Mouse (Mus musculus): Measurements from ENCODE around the gene Ulk1.
"Not testable (repeated sequence)": the region's sequence is repeated elsewhere in the genome, so short reads cannot be mapped to it uniquely, and the experiment has no call there.

The Ulk1 gene

DNA sequence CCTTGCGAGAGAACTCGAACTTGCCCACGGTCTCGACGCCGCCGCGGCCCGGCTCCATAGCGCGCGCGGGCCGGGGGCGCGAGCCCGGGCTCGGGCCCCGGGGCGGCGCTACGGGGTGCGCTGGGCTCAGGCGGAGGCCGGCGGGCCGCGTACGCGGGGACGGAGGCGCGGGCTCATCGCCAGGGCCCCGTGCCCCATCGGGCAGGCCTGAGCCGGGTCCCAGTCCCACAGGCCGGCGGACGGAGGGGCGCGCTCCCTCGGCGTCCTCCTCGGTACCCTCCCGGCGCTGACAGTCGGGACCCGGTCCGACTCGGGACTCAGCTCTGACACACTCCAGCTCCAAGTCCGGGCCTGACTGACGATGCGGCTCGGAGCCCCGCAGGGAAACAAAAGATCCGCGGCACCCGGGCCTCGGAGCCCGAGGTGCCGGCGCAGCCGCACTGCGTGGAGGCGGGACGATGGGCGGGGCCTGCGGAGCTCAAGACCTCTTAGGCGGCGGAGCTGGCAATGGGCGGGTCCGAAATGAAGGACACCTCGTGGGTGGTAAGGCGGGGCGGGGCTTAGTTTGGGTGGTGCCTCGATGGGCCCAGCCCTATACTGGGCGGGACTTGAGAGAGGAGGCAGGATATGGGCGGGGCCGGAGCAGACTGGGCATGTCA lies at the start of gene Ulk1:
Gene Ulk1, minus strand, starts transcription at position 431 of the 659 bp plus-strand sequence.
- DNase-seq (ENCODE audit: low read depth, low spot score), result peak; percentile 100

GRCm38 (mm10) chr5:110859013-110859650 lies 49.2 kb upstream of the Ulk1 start:
- peak; percentile 27 for DNase-seq (ENCODE audit: low read depth, low spot score)

- no peak for DNase-seq (ENCODE audit: low read depth, low spot score)
Observed at GRCm38 (mm10) chr5:110857091-110857490, 47.2 kb upstream of the Ulk1 start.

- peak; percentile 36 for DNase-seq (ENCODE audit: low read depth, low spot score)
Observed at GRCm38 (mm10) chr5:110852990-110853389, 43.1 kb upstream of the Ulk1 start.

DNA sequence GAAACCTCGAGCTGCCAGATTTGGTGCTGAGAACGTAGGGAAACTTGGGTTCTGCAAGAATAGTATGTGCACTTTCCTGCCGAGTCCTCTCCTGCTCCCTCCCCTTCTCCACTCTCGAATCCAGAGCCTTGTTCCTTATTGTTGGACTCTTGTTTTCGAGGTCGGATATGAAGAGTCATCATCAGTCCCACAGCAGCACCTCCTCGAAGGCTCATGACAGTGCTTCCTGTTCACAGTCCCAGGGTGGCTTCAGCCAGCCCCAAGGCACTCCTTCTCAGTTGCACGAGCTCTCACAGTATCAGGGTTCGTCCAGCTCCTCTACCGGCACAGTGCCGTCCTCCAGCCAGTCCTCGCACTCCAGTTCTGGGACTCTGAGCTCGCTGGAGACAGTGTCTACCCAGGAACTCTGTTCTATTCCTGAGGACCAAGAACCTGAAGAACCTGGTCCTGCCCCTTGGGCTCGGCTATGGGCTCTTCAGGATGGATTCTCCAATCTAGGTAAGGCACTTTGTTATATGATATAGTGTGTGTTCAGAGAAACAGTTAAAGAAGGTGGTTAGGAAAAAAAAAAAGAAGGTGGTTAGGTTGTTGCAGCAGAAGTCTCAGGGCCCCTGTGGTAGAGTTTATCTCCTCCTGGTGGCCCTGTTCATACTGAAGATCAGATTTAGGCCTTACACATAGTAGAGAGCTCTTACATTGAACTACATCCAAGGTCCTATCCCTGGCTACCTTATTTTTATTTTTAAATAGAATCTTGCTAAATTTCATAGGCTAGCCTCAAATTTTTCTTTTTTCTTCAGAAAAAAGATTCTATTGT lies 31.4 kb upstream of the Ulk1 start:
- DNase-seq (ENCODE audit: low read depth, low spot score), result peak; percentile 45

DNA sequence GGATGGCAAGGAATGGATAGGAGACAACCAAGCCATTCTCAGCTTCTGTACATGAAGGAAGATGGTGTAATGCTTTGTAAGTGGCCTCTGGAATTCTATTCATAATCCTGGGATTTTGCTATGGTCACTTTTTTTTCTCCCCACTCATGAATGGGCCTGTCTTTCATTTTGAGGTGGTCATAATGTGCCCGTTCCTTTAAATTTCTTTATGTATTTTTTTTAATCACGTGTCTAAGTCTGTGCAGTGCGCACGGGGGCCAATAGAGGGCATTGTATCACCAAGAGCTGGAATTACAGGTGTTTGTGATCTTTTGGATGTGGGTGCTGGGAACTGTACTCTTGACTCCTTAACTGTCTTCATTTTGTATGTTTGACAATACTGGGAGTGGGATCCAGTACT lies 30.6 kb upstream of the Ulk1 start:
- DNase-seq (ENCODE audit: low read depth, low spot score), result peak; percentile 80

DNA sequence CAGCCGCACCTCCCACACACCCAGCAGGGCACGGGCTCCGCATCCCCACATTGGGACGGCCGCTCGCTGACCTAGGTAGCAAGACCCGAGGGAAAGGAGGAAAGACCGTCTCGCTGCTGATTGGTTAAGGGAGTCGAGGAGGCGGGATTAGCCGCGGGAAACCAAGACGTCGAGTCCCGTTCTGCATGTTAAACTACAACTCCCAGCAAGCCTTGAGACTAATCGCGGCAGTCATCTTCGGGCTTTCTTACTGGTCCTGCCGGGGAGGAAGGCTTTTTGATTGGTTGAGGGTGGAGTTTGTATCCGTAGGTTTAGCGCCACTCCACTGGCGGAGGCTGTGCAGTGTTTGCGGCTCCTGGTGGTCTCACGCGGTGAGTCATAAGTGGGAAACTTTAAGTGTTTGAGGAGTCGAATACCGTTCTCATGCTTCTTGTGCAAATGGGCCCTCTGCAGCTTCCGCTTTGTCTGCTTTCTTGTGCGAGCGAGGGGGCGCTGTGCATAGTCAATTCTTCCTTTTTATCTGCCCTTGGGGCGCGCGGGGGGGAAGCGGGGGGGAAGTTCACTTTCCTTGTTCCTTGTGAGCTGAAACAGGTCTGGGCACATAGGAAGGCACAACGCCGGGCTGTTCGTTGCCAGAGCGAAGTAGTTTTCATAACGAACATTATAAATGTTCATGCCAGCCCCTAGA lies 29.9 kb upstream of the Ulk1 start, which contains the start of the genes Hscb and Chek2:
Gene Hscb, minus strand, starts transcription at position 100 of the 688 bp plus-strand sequence.
Gene Chek2, plus strand, starts transcription at position 302 of the 688 bp plus-strand sequence.
- DNase-seq (ENCODE audit: low read depth, low spot score), result peak; percentile 99

DNA sequence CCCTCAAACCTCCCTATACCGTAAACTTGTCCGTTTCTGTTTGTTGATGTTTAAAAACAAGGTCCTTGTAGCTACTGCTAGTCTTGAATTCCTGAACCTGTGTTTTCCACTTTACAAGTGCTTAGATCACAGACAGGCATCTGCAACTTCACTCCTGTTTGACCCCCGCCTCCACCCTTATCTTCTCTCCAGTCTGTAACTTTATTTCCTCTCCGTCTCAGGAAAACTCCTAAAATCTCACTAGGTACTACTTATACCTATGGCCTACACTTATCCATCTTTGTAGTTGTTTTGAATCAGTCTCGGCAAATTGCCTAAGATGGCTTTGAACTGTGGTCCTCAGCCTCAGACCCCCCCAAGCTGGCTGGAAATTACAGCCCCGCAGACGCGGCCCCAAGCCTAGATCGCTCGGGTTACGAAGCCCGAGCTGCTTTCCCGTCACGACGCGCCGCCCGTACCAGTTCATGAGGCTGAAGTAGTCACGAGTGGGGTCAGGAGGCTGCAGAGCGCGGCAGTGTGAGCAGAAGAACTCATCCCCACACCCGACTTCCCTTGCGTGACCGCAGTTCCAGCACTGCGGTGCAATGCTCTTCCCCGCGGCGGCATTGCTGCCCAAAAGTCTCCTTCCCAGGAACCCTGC lies 29.3 kb upstream of the Ulk1 start:
- no peak for DNase-seq (ENCODE audit: low read depth, low spot score)

DNA sequence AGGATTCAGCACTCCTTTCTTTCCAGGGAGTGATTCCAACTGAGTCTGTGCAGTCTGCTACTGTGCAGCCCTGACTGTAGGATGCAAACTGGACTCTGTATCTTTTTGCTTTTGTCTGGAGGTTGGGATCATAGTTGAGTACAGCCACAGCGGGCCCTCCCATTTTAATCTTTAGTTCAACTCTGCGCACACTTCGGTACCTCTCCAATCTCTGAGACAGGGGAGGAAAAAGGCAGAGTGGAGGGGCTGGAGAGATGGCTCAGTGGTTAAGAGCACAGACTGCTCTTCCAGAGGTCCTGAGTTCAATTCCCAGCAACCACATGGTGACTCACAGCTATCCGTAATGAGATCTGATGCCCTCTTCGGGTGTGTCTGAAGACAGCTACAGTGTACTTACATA lies 28.1 kb upstream of the Ulk1 start:
- DNase-seq (ENCODE audit: low read depth, low spot score), result not testable (repeated sequence)

DNA sequence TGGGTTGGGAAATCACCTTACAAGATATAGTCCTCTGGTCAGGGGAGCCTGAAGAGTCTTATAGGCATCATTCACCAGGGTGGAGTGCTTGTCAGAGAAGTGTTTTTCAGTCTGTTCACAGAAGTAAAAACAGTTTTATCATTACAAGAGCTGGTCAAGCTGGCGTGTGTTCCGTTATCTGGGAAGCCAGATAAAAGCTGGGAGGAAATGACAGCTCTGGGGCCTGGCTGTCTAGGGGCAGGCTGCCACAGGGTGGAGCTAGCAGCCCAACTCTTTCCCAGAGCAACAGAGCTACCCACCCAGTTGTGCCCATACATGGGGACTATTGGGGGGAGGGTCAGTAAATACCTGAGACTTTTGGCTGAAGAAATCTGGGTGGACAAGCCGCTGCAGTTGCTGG lies 26.1 kb upstream of the Ulk1 start:
- DNase-seq (ENCODE audit: low read depth, low spot score), result peak; percentile 42

GRCm38 (mm10) chr5:110831036-110831720 lies 21.3 kb upstream of the Ulk1 start:
- peak; percentile 44 for DNase-seq (ENCODE audit: low read depth, low spot score)

DNA sequence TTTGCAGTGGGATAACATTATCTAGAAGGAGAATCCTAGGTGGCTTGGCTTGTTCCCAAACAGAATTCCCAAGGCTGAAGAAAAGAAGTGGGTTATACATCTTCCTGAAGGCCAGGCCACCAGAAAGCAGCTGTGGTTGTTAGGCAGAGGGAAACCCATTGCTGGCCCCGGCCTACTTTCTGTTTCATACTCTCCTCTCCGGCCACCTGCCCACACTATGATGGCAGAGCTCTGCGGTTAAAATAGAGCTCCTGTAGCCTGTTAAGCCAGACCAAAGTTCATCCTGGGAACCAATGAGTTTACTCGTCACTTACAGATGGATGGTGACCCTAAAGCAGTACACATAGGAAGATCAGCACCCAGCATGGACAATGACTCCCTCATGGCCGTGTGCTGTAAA lies 17.7 kb upstream of the Ulk1 start:
- no peak for DNase-seq (ENCODE audit: low read depth, low spot score)

- DNase-seq (ENCODE audit: low read depth, low spot score), result no peak
Observed at GRCm38 (mm10) chr5:110826781-110827495, 17.0 kb upstream of the Ulk1 start.

DNA sequence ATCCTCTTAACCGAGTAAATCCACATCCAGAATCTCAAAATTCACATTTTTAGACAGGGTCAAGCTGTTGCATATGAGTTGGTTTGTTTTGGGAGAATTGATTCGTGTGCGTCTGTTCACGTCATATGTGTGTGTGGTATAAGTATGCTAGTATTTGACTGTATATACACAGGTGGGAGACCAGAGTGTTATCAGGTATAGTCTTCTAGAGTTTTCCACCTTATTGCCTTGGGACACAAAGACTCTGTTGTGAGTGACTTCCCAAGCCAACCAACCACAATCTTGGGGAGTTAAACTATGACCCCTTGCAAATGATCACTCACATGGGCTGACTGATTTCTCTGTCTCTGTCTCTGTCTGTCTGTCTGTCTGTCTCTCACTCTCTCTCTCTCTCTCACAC lies 14.5 kb upstream of the Ulk1 start:
- no peak for DNase-seq (ENCODE audit: low read depth, low spot score)

DNA sequence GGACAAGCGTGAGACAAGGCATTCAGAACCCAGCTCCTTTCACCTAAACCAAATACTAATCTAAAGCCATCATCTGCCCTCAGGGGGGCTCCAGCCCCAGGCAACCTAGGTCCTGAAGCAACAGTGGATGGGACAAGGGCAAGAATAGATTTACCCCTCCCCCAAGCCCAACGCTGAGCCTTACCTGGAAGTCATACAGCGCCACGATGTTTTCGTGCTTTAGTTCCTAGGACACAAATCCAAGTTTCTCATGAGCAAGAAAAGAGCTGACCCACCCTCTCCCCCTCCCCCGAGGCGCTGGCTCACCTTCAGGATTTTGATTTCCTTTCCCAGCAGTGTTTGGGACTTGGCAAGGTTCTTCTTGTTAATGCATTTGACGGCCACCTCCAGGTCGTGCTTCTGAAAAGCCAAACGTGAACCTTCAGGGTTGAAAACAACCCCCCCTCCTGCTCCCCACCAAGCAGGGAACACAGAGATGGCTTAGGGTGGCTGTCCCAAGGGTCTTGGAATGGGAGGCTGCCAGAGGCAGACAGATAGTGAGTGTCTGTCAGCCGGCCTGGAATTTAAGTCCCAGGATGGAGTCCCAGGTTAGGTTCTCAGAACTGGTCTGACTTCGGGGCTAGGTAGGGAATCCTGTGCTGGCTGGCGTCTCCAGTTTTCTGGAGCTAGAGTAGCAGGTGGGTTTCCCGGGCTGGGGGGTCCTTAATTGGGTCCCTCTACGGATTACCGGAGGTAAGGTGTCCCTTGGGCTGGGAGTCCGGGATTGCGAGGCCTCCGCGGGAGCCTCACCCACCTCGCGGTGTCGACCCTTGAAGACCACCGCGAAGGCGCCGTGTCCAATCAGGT lies 853 bp downstream of the Ulk1 start:
- DNase-seq (ENCODE audit: low read depth, low spot score), result peak; percentile 86

DNA sequence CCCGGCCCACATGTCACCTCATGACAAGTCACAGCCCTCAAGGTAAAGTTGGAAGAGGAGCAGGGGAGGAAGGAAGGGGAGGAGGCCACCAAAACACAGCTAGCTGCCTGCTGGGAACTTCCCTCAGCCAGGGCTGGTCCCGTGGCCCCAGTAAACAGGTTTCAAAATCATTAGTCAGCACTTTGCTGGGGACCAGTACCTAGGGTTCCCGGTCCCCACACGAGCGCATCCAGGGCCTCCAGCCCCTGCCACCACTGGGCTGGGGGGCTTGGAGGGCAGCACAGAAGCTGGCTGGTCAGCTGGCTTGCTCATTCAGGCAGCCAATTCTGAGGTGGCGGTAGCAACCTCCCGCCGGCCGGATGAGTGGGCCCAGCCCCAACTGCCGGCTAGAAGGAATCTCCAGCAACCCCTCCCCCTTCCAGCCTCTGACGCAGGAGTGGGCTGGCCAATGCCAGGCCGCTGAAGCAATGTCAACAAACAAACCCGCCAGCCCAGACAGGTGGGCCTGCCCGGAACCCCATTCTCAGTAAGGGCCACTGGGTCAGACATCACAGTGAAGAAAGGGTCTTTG lies 1.8 kb downstream of the Ulk1 start:
- DNase-seq (ENCODE audit: low read depth, low spot score), result peak; percentile 93

GRCm38 (mm10) chr5:110807453-110807852 lies 2.4 kb downstream of the Ulk1 start:
- no peak for DNase-seq (ENCODE audit: low read depth, low spot score)

GRCm38 (mm10) chr5:110806676-110807075 lies 3.2 kb downstream of the Ulk1 start:
- peak; percentile 81 for DNase-seq (ENCODE audit: low read depth, low spot score)

GRCm38 (mm10) chr5:110806154-110806553 lies 3.7 kb downstream of the Ulk1 start:
- DNase-seq (ENCODE audit: low read depth, low spot score), result peak; percentile 93

Data from ZHBTc4 (cell line).